ENCODE assay signal across 11 mouse cellular contexts in the genomic region with DNA sequence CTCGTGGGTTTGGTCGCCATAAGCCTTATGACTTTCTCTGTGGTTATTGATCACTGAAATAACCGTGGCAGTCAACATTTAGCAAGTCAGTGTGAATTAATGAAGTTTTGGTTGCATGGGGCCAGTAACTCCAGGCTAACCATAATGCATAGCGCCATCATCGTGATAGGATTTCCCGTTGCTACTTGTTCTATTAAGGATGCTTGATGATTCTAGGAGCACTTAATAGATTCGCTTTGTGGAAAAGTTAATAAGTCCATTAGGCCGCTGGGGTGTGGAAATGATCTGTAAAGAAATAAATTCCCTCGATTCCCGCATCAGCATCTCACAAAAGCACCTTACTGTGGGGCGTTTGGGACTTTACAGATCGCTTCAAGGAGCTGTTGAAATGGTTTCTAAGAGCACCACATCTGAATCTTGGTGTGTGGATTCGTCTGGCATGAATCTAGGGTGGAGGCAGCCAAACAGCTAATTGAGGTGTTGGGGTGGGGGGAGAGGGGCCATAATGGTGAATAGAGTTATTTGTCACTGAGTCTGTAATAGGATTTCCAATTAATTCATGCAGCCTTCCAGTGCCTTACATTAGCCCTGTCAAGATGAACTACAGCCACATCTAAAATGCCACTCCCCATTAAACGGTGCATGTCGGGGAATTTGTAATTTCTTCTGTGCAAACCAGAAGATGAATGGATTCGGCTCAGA.
DNase-seq lines count a peak whose midpoint lies in the region; ATAC-seq lines count a peak whose summit lies in the region.
"Had no signal": no experiment of that assay in that cellular context is flagged by ENCODE, and none has a peak within 500 bp of the region (broad histone marks: within the 10 kb centered on the region; RNA-seq: fewer than 3 reads in every experiment).

No protein-coding gene starts in this region.

- 0 out of 2 replicates have a peak overlapping the region, but pooled peaks have one; percentile 5 for H3K27ac ChIP-seq in kidney, embryonic 15.5 days
- H3K27ac ChIP-seq in forebrain, embryonic 16.5 days (ENCODE audit: low read length) = peak overlapping the region; percentile 72
- 0 out of 2 replicates have a peak overlapping the region, but pooled peaks have one; percentile 1 for H3K27ac ChIP-seq in midbrain, embryonic 11.5 days (ENCODE audit: low read depth, low read length)
- no peak overlapping the region for H3K27ac ChIP-seq in neural tube, embryonic 14.5 days (ENCODE audit: low read depth, low read length)
- H3K27ac ChIP-seq: heart, embryonic 13.5 days had no signal

- peaks cover 11% of the 10 kb centered on the region for H3K36me3 ChIP-seq in kidney, embryonic 15.5 days
- no peaks in the 10 kb centered on the region; the same call in 1 of the 2 replicates for H3K36me3 ChIP-seq in forebrain, embryonic 16.5 days (ENCODE audit: control insufficient read depth, insufficient read depth)
- no peaks in the 10 kb centered on the region for H3K36me3 ChIP-seq in midbrain, embryonic 11.5 days (ENCODE audit: control insufficient read depth, insufficient read depth, low read length)
- H3K36me3 ChIP-seq in neural tube, embryonic 14.5 days (ENCODE audit: control insufficient read depth, insufficient read depth, low read length) = no peaks in the 10 kb centered on the region

- no peak overlapping the region for H3K4me3 ChIP-seq in kidney, embryonic 15.5 days (replicated peaks)
- H3K4me3 ChIP-seq in forebrain, embryonic 16.5 days (replicated peaks; ENCODE audit: low read length) = no peak overlapping the region
- H3K4me3 ChIP-seq in midbrain, embryonic 11.5 days (ENCODE audit: low read depth, low read length) = no peak overlapping the region
- no peak overlapping the region for H3K4me3 ChIP-seq in neural tube, embryonic 14.5 days (ENCODE audit: low read depth, low read length)
- H3K4me3 ChIP-seq: heart, embryonic 13.5 days had no signal

- no peak for DNase-seq in kidney, adult 11 months
- no peak for DNase-seq in midbrain, embryonic 11.5 days (ENCODE audit: low spot score, missing footprints)
- no peak for DNase-seq in adrenal gland, postnatal 25 days
- no peak for DNase-seq in kidney, postnatal 14 days
- DNase-seq: cerebellum, adult 18-20 months had no signal

- H3K27me3 ChIP-seq in kidney, embryonic 15.5 days = no peaks in the 10 kb centered on the region
- H3K27me3 ChIP-seq in forebrain, embryonic 16.5 days (replicated peaks; ENCODE audit: control insufficient read depth, insufficient read depth, low read length) = no peaks in the 10 kb centered on the region
- no peaks in the 10 kb centered on the region for H3K27me3 ChIP-seq in midbrain, embryonic 11.5 days (ENCODE audit: control insufficient read depth, insufficient read depth, low read length)
- H3K27me3 ChIP-seq in neural tube, embryonic 14.5 days (ENCODE audit: control insufficient read depth, insufficient read depth, low read length) = no peaks in the 10 kb centered on the region
- H3K27me3 ChIP-seq: heart, embryonic 13.5 days had no signal

- no peak for ATAC-seq in kidney, embryonic 15.5 days (replicated peaks; ENCODE audit: low FRiP score)
- peak; percentile 89 for ATAC-seq in forebrain, embryonic 16.5 days
- peak; percentile 72 for ATAC-seq in midbrain, embryonic 11.5 days (ENCODE audit: low FRiP score)
- ATAC-seq in neural tube, embryonic 14.5 days (ENCODE audit: low read depth) = peak; percentile 73; the same call in 1 of the 2 replicates
- no peak for ATAC-seq in megakaryocyte, adult 5-6 weeks (ENCODE audit: poor library complexity, severe bottlenecking)
- ATAC-seq: lung, postnatal 0 days had no signal

- no peaks in the 10 kb centered on the region for H3K9me3 ChIP-seq in kidney, embryonic 15.5 days (replicated peaks)
- H3K9me3 ChIP-seq in forebrain, embryonic 16.5 days (ENCODE audit: control insufficient read depth, low read length) = no peaks in the 10 kb centered on the region
- H3K9me3 ChIP-seq in midbrain, embryonic 11.5 days (ENCODE audit: control insufficient read depth, low read length) = no peaks in the 10 kb centered on the region
- no peaks in the 10 kb centered on the region for H3K9me3 ChIP-seq in neural tube, embryonic 14.5 days (ENCODE audit: control insufficient read depth, low read length)
- H3K9me3 ChIP-seq: heart, embryonic 13.5 days had no signal

- no peak overlapping the region for H3K4me2 ChIP-seq in kidney, embryonic 15.5 days
- peak overlapping the region; percentile 35 for H3K4me2 ChIP-seq in forebrain, embryonic 16.5 days (ENCODE audit: low read length)
- no peak overlapping the region for H3K4me2 ChIP-seq in midbrain, embryonic 11.5 days
- peak overlapping the region; percentile 16; the same call in 1 of the 2 replicates for H3K4me2 ChIP-seq in neural tube, embryonic 14.5 days (ENCODE audit: low read depth, low read length)
- H3K4me2 ChIP-seq: heart, embryonic 13.5 days had no signal

- H3K4me1 ChIP-seq in kidney, embryonic 15.5 days = peaks cover 51% of the 10 kb centered on the region
- H3K4me1 ChIP-seq in forebrain, embryonic 16.5 days (replicated peaks; ENCODE audit: control insufficient read depth, insufficient read depth, low read length) = peaks cover 18% of the 10 kb centered on the region
- peaks cover 23% of the 10 kb centered on the region for H3K4me1 ChIP-seq in midbrain, embryonic 11.5 days (ENCODE audit: control insufficient read depth, insufficient read depth, low read length)
- H3K4me1 ChIP-seq in neural tube, embryonic 14.5 days (ENCODE audit: control insufficient read depth, insufficient read depth, low read length) = peaks cover 20% of the 10 kb centered on the region

- no peak overlapping the region for H3K9ac ChIP-seq in kidney, embryonic 15.5 days
- no peak overlapping the region; the same call in 1 of the 2 replicates for H3K9ac ChIP-seq in forebrain, embryonic 16.5 days (replicated peaks; ENCODE audit: low read depth, low read length)
- H3K9ac ChIP-seq in midbrain, embryonic 11.5 days (ENCODE audit: low read length) = no peak overlapping the region
- H3K9ac ChIP-seq in neural tube, embryonic 14.5 days (replicated peaks; ENCODE audit: low read depth, low read length) = no peak overlapping the region
- H3K9ac ChIP-seq: heart, embryonic 13.5 days had no signal

- WGBS in kidney, embryonic 15.5 days = 63% methylated on average over 16 of the region's 16 CpGs
- WGBS in forebrain, embryonic 16.5 days = 9% methylated on average over 16 of the region's 16 CpGs
- WGBS in midbrain, embryonic 11.5 days = 36% methylated on average over 16 of the region's 16 CpGs
- 20% methylated on average over 16 of the region's 16 CpGs for WGBS in neural tube, embryonic 14.5 days

Comparison
In these comparisons a context has a peak if more than half of its experiments do, and no peak if none do; other contexts are left out.
1. ATAC-seq: peak in forebrain, embryonic 16.5 days (single experiment), midbrain, embryonic 11.5 days (single experiment) and neural tube, embryonic 14.5 days (single experiment); none in kidney, embryonic 15.5 days (single experiment) and megakaryocyte, adult 5-6 weeks (single experiment).
2. H3K4me2 ChIP-seq: peak in forebrain, embryonic 16.5 days (single experiment) and neural tube, embryonic 14.5 days (single experiment); none in kidney, embryonic 15.5 days (single experiment) and midbrain, embryonic 11.5 days (single experiment).